Mouse (Mus musculus) T-helper 2 cell (primary cell): ENCODE data around the gene Smarcd1.

Source experiments
- in situ Hi-C: fragments of 300-600 bp; cut with MboI, MseI; formaldehyde crosslinking; loops from one replicate; pipeline ENCODE4 v1.15.1; 2025; ENCODE audit warnings: high pct_unique_total_duplicates

Smarcd1 gene

DNA sequence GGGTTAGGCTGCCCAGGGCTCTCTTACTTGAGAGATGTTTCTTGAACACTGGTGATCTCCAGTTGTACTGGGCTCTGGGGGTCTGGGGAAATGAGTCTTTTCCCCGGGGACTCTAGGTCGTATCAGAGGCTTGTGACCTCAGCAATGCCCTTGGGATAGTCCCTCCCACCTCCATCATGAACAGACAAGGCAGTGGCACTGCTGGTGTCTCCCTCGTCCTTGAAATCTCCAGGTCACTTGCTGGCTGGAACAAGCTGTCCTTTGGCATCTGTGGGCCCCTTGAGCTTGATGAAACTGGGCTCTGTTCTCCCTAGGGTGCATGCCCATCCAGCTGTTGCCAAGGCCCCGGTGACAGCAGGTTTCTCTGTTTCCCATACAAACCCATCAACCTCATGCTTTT lies 12.3 kb downstream of the Smarcd1 start:
- in situ Hi-C loops = no loop called here

GRCm38 (mm10) chr15:99714858-99715257 lies 12.9 kb downstream of the Smarcd1 start:
- in situ Hi-C loops = no loop called here

- in situ Hi-C loops = no loop called here
These were observed 13.5 kb downstream of the Smarcd1 start for GRCm38 (mm10) chr15:99715361-99715865.

DNA sequence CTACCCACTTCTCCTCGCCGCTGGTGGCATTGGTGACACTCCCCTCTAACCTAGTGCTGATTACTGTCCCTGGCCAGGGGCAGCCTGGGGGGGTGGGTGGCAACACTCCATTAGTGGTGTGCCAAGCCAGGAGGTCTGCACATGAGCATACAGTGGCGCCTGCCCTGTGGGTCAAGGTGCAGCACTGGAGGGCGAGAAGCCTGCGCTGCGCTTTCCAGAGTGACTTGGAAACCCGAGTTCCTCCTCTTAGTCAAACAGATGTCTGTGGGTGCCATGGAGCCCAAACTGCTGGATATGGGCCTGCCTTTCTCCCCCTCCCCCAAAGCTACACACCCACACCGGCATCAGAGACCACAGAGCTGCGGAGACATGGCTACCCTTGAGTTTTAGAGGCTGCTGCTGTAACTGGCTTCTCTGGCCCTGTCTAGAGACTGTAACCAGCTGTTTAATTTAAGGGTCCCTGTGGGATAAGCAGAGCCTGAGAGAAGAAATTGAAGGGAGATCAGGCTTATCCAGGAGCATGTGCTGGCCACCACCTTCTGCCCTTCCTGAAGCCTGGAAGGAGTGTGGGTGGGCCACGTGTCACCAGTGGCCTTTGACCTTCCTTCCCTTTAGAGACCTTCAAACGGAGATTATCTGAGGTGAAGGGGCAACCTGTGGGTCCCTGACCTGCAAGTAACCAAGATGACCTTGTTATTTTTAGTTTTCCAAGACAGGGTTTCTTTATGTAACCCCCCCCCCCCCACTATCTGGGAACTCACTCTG lies 14.2 kb downstream of the Smarcd1 start:
- in situ Hi-C loops = no loop called here

DNA sequence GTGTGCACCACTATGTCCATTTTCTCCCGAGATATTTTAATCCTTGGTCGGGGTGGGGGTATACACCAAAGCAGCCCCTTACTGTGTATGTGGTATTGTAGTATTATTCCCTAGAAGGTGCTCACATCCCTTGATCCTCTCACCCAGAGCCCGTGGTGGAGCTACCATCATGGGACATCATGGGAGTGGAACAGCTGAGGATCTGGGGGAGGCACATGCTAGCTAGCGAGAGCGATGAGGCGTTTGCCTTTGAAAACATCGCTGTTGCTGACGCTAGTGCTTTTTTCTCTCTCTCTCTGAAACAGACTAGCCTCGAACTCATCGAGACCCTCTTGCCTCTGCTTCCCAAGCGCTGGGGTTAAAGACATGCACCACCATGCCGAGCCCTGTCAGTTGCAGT lies 14.9 kb downstream of the Smarcd1 start:
- in situ Hi-C loops = no loop called here

DNA sequence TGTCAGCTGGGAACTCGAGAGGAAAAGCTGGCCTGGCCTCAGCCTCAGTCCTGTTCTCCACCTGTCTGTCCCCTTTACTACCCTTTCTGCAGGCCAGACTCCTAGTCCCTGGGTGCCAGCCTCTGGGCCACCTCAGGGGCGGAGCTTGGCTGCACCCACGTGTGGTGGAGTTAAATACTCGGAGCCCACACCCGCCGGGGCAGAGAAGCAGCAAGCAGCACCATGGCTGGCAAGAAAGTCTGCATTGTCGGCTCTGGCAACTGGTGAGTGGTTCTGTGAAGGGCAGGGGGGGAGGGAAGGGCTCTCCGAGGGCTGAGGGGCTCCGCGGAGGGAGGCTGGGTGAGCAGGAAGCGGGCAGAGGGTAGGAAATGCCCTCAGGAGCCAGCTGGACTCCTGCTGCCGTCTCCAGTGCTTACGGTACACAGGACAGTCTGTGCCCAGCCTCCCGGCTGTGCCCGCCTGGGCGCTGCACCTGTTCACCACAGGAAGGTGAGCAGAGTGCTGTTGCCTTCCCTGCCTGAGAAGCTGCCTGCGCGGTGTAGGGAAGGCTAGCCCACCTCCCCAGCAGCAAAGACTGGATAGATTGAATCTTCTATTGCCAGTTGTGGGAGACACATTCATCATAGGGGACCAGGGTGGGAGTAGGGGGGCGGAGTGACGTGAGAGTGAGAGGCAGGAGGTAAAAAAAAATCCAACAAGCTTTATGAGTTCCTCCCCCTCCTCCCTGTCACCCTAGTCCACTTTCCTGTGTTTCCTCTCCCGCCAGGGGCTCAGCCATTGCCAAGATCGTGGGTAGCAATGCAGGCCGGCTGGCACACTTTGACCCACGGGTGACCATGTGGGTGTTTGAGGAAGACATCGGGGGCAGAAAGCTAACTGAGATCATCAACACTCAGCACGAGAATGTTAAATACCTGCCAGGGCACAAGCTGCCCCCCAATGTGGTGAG lies 15.7 kb downstream of the Smarcd1 start, which contains the start of gene Gpd1:
Gpd1 (plus strand) TSS at position 130 of the 949 bp plus-strand sequence.
- in situ Hi-C loops = no loop called here

- in situ Hi-C loops = no loop called here
These were observed 16.6 kb downstream of the Smarcd1 start for GRCm38 (mm10) chr15:99718461-99719021.

DNA sequence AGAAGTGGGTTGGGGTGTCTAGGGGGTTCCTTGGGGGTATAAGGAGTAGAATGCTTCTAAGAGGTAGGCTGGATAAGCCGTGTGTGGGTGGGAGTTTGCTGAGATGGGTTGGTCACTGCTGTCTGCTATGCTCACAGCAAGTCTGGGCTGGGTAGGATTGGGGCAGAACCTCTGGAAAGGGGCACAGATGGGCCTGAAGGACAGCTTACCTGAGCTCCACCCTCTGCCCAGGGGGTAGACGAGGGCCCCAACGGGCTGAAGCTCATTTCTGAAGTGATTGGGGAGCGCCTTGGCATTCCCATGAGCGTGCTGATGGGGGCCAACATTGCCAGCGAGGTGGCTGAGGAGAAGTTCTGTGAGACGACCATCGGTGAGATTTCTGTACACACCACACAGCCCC lies 17.9 kb downstream of the Smarcd1 start:
- in situ Hi-C loops = no loop called here

DNA sequence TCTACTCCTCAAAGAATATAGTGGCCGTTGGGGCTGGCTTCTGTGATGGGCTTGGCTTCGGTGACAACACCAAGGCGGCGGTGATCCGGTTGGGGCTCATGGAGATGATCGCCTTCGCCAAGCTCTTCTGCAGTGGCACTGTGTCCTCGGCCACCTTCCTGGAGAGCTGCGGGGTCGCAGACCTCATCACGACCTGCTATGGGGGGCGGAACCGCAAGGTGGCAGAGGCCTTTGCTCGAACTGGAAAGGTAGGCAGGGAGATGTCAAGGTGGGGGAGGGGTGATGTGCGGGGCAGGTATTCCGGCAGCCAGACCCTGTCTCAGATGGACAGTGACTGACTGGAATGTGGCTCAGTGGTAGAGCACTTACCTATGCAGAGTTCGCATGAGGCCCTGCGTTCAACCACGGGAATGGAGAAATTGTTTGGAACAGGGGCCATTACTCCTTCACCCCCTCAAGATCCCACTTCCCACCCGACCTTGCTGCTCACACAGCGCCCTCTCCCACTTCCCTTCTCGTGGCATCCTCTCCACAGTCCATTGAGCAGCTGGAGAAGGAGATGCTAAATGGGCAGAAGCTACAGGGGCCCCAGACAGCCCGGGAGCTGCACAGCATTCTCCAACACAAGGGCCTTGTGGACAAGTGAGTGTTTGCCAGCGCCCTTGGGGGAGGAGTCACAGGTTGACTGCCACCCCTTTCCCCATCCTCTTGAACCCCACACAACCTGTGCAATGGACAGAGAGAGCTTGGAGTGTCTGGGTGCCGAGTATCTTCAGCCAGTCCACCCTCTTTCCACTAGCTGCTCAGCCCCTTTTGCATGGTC lies 20.2 kb downstream of the Smarcd1 start:
- in situ Hi-C loops = no loop called here

GRCm38 (mm10) chr15:99723120-99723514 lies 21.2 kb downstream of the Smarcd1 start:
- in situ Hi-C loops = no loop called here

DNA sequence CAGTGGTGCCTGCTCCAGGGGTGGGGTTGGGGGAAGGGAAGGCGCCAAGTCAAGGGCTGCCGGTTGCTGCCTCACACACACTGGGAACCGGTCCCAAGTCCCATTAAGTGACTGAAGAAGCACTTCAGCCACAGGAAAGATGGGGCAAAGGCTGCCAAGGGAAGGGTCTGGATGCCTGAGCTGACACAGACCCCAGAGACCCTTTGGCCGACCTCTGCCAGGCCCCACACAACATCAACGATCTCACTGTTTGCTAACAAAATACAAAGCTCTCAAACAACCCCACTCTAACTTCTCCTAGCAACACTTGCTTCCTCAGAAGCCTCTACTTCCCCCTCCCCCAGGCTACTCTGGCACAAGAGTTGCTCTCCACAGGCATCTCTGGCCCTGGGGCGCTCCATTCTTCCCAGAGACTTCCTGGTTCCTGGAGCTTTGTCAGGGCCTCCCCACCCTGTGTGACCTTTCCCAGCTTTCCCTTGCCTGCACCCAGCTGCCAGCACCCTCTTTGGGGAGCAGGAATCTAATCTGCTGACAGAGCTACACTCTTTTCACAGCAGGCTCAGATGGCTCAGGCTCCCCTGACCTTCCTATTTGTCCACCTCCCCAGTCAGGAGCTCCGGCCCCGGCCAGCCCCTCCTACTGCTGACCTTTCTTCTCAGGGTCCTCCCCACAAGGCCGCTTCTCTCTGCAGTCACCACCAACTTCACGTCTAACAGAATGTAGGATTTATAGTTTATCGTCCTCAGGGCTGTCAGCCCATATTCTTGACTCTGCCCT lies 21.8 kb downstream of the Smarcd1 start:
- in situ Hi-C loops = no loop called here

DNA sequence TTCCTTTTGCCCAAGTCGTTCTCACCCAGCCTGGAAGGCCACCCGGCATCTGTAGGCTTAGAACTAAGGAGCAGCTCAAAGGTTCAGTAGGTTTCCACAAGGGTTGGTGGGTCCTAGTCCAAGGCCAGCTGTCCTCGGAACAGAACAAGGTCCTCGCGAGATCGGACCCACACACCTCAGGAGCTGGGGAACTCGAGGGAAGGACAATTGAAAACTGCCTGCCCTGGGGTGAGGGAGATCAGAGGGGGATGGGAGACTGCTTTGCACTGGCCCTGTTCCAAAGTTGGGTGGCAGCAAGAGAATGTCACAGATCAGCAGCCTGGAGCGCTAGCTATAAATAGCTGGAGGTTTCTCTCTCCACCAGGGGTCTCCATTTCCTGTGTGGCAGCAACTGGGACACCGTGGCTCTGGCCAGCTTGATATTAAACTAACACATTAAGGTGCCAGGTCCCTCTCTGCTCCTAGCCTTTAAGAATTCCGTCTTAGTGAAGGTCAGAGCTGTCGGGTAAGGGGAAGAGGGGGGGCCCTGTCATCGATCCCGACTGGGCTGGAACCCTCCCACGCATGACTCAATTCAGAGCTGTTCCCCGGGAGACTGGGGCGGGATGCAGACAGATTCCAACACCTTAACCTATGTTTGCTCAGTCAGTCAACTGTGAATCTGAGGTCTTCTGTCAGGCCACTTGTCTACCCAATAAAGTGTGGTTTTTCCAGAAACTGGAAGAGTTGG lies 22.5 kb downstream of the Smarcd1 start:
- in situ Hi-C loops = loop anchor here (5.0 kb wide), 1 partner anchor 58 kb away; no protein-coding TSS in a partner anchor

GRCm38 (mm10) chr15:99725341-99726155 lies 23.6 kb downstream of the Smarcd1 start, which contains the start of gene Cox14:
Gene Cox14, plus strand, starts transcription at chr15:99725618.
- in situ Hi-C loops = loop anchor here (5.0 kb wide), 1 partner anchor 57 kb away; no protein-coding TSS in a partner anchor

GRCm38 (mm10) chr15:99726549-99726948 lies 24.6 kb downstream of the Smarcd1 start:
- in situ Hi-C loops = loop anchor here (5.0 kb wide), 1 partner anchor 56 kb away; no protein-coding TSS in a partner anchor

- in situ Hi-C loops = loop anchor here (5.0 kb wide), 1 partner anchor 55 kb away; no protein-coding TSS in a partner anchor
These were observed 25.1 kb downstream of the Smarcd1 start for GRCm38 (mm10) chr15:99727039-99727438.

- in situ Hi-C loops = loop anchor here (5.0 kb wide), 1 partner anchor 55 kb away; no protein-coding TSS in a partner anchor
These were observed 25.6 kb downstream of the Smarcd1 start for GRCm38 (mm10) chr15:99727525-99727924.

GRCm38 (mm10) chr15:99728211-99728610 lies 26.3 kb downstream of the Smarcd1 start:
- in situ Hi-C loops = loop anchor here (5.0 kb wide), 1 partner anchor 54 kb away; no protein-coding TSS in a partner anchor
